Mouse (Mus musculus) spleen, adult 2 months (tissue): ENCODE data around the gene Dleu7. TPM values are rescaled to one million over a fixed set of nuclear protein-coding genes. Genes with fewer than 3 reads are reported as not detected.

Source experiments
- DNase-seq, 2 experiments: peaks; one replicate each; pipeline versions ENCODE4 v3.0.0 to v3.0.0-alpha.2; 2012 to 2021; ENCODE audit warnings: low spot score in 2 of 2, low read depth in 1 of 2
- H3K27ac ChIP-seq: fragments of 200-500 bp; 2 replicates; pipeline ENCODE4 v1.5.1; 2012; ENCODE audit warnings: low read length, inconsistent platforms; ENCODE audit not compliant: insufficient read depth
- H3K27me3 ChIP-seq: fragments of 200-500 bp; 2 replicates; pipeline ENCODE4 v1.6.1; 2012; ENCODE audit warnings: mild to moderate bottlenecking, moderate library complexity, low read length, inconsistent platforms; ENCODE audit not compliant: control insufficient read depth, insufficient read depth
- H3K36me3 ChIP-seq: fragments of 200-500 bp; 2 replicates; pipeline ENCODE4 v1.6.1; 2012; ENCODE audit warnings: mild to moderate bottlenecking, low read length, inconsistent platforms; ENCODE audit not compliant: control insufficient read depth, insufficient read depth
- H3K4me1 ChIP-seq: fragments of 200-500 bp; 2 replicates; pipeline ENCODE4 v1.6.1; 2011; ENCODE audit warnings: inconsistent platforms; ENCODE audit not compliant: control insufficient read depth, insufficient read depth, insufficient read length
- H3K4me3 ChIP-seq: fragments of 200-500 bp; 2 replicates; pipeline ENCODE4 v1.5.1; 2011; ENCODE audit warnings: mild to moderate bottlenecking, inconsistent platforms; ENCODE audit not compliant: insufficient read depth, insufficient read length; ENCODE audit errors: extremely low read depth
- CTCF ChIP-seq: fragments of 200-500 bp; IDR thresholded peaks from 2 replicates; pipeline ENCODE4 v1.5.1; 2011; ENCODE audit warnings: mild to moderate bottlenecking, inconsistent platforms; ENCODE audit not compliant: insufficient read depth, insufficient read length, insufficient replicate concordance; ENCODE audit errors: extremely low read depth
- POLR2A ChIP-seq: fragments of 200-500 bp; IDR thresholded peaks from 2 replicates; pipeline ENCODE4 v1.6.1; 2011; ENCODE audit warnings: low read depth, low read length, inconsistent platforms
- WGBS: fragments of 180-500 bp; shearing (Covaris S2); methylation state at CpG from one replicate; pipeline ENCODE4 v1.1.7; 2018; 5-methylcytosine and 5-hydroxymethylcytosine counted together
- polyA plus RNA-seq: library from polyadenylated mRNA; depleted of rRNA; stranded (reverse); fragments of >200 nt; gene quantifications from 2 replicates; pipeline ENCODE4 v1.2.3, GENCODE M21; 2012; rRNA removed

Dleu7 gene
- 0.09 and 0.40 TPM in 2 replicates for polyA plus RNA-seq

GRCm38 (mm10) chr14:62292488-62293339, at the start of gene Dleu7, which contains the start of gene Rnaseh2b:
Gene Dleu7 (minus strand): TSS chr14:62293047.
Gene Rnaseh2b (plus strand): TSS chr14:62292589.
- peak in 1 of 2 experiments; percentile 4 for DNase-seq
- Histone ChIP-seq H3K27me3 (peaks cover 5% of the 10 kb centered on the region; the same call in 1 of the 2 replicates), H3K27ac (no peak within 1 kb of the TSS), H3K36me3 (no peaks in the 10 kb centered on the region), H3K4me1 (peaks cover 6% of the 10 kb centered on the region), H3K4me3 (peak within 1 kb of the TSS; percentile 51; the same call in 1 of the 2 replicates)
- 2% methylated on average over 58 of the region's 60 CpGs for WGBS
- TF ChIP-seq POLR2A = no peak
- no peak for TF ChIP-seq CTCF

GRCm38 (mm10) chr14:62341887-62342642, 49.2 kb upstream of the Dleu7 start:
- no peak overlapping the region for H3K4me3 ChIP-seq

DNA sequence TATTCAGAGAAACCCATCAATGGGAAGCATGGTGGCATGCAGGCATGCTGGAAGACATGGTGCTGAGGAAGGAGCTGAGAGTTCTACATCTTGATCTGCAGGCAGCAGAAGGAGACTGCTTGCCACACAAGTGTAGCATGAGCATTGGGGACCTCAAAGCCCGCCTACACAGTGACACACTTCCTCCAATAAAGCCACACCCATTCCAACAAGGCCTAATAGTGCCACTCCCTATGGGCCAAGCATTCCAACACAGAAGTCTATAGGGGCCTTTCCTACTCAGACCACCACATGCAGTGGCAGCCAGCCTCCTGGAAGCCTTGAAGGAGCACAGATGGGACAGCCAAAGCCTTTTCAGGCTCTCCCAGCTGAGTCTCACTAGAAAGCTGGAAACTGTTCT, 46.3 kb upstream of the Dleu7 start:
- Histone ChIP-seq H3K27me3 (no peaks in the 10 kb centered on the region), H3K27ac (no peak overlapping the region), H3K4me1 (no peaks in the 10 kb centered on the region), H3K36me3 (no peaks in the 10 kb centered on the region), H3K4me3 (no peak overlapping the region)
- TF ChIP-seq CTCF (no peak), POLR2A (no peak)
- WGBS = 95% methylated on average over 1 of the region's 1 CpGs
- no peak for DNase-seq

More at GRCm38 (mm10) chr14:62341887-62342642, 49.2 kb upstream of the Dleu7 start:
- TF ChIP-seq CTCF (no peak), POLR2A (no peak)
- H3K27me3 ChIP-seq = no peaks in the 10 kb centered on the region
- H3K36me3 ChIP-seq = no peaks in the 10 kb centered on the region
- 69% methylated on average over 8 of the region's 8 CpGs for WGBS
- no peaks in the 10 kb centered on the region for H3K4me1 ChIP-seq
- no peak overlapping the region for H3K27ac ChIP-seq
- DNase-seq = no peak

DNA sequence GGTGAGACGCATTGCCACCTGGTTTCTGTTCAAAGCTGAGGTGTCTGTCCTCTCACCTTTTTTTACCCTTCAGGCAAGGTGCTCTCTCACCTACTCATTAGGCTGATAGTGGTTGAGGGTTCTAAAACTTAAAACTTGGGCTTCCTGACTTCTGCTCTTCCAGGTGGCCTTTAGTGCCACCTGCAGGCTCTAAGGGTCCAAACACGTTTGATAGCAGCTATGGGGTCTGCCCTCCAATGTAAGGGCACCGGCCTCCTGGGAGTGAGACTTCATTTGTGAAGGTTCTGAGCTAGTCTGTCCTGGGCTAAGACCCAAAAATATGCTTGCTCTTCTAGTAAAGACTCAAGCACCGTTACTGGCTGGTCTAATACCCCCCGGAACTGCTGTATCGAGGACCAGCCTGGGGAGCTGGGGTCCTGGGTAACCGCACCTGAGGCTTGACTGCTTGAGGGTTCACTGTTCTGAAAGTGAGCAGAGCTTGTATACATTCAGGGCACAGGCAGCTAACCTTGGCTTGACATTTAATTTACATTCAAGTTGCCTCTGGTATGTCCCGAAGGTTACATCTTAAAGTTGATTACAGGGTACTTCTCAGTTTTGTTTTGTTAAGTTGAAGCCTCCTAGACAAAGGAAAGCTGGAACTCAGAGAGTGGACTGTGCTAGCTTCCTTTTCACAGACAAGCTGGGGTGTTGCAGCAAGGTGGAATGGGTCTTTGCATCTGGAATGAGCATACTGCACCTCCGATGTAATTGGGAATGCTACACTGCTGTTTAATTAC, 41.3 kb upstream of the Dleu7 start:
- no peaks in the 10 kb centered on the region; the same call in 1 of the 2 replicates for H3K27me3 ChIP-seq
- TF ChIP-seq POLR2A (no peak), CTCF (no peak; the same call in 1 of the 2 replicates)
- H3K4me1 ChIP-seq = no peaks in the 10 kb centered on the region; the same call in 1 of the 2 replicates
- H3K36me3 ChIP-seq = no peaks in the 10 kb centered on the region
- 75% methylated on average over 9 of the region's 9 CpGs for WGBS
- H3K27ac ChIP-seq = no peak overlapping the region
- no peak for DNase-seq
- no peak overlapping the region for H3K4me3 ChIP-seq

- Histone ChIP-seq H3K27me3 (no peaks in the 10 kb centered on the region; the same call in 1 of the 2 replicates), H3K36me3 (no peaks in the 10 kb centered on the region), H3K4me3 (peak overlapping the region; percentile 97), H3K27ac (peak overlapping the region; percentile 76), H3K4me1 (no peaks in the 10 kb centered on the region; the same call in 1 of the 2 replicates)
- no peak for TF ChIP-seq CTCF
- no peak; the same call in 1 of the 2 replicates for TF ChIP-seq POLR2A
- under 1% methylated on average over 62 of the region's 62 CpGs for whole genome bisulfite sequencing
- peak; percentile 59 to 82 for DNase-seq
These were observed 39.2 kb upstream of the Dleu7 start for GRCm38 (mm10) chr14:62331866-62332619.

GRCm38 (mm10) chr14:62331457-62331856, 38.6 kb upstream of the Dleu7 start:
- 17% methylated on average over 6 of the region's 6 CpGs for WGBS
- no peak for DNase-seq
- Histone ChIP-seq H3K27ac (no peak overlapping the region), H3K27me3 (no peaks in the 10 kb centered on the region; the same call in 1 of the 2 replicates), H3K4me1 (no peaks in the 10 kb centered on the region; the same call in 1 of the 2 replicates), H3K4me3 (no peak overlapping the region; the same call in 1 of the 2 replicates), H3K36me3 (no peaks in the 10 kb centered on the region)
- TF ChIP-seq POLR2A (no peak), CTCF (no peak)
